Mouse (Mus musculus): ENCODE measurements around the gene Sox6.

The Sox6 gene

DNA sequence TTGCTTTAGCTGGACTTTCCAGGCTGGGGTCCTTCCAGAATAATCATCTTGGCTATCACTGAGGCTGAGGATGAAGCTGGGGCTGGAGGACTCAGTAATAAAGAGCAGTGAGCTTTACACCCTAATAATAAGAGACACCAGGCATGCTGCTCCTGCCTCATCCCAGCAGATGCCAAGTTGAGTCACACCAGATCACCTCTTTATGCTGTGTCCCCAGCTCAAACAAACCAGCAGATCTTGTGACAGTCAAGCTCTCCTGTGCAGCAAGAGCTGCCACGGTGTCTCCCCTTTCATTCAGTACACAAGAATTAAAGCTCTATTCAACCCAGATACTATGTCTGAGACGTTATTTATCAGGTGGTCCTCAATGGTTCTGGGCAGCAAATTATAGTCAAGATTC is 560.8 kb downstream of the Sox6 start:
- no peak for DNase-seq (ENCODE audit: low read depth)

DNA sequence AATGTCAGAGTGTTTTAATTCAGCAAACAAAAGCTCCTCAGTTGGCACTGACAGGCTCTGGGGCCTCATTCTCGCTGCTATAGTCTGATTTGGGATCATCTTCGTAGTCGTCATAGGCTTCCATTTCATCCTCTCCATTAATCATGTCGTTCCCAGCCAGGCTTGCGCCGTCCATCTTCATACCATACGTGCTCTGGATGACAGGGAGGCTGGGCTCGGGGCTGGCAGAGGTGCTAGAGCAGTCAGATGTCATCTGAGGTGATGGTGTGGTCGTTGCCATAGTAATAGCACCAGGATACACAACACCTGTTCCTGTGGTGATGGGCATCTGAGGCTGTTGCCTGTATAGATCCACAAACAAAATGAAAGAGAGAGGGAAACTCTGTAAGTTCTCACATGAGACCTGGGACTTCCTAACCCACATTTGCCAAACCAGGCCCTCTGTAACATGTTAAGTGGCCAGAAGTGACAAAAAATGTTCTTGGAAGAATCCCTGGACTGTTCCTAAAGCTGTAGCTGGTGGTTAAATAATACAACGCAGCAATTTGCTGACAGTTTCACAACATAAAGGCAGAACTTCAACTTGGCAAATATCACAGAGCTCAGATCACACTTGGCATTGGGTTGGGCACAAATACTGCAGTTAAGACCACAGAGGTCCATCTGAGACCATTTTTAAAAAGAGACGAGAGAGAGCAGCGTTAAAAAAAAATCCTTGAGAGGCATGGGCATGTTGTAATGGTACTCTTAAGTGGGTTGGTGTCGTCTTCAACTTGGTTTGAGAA is 561.5 kb downstream of the Sox6 start:
- DNase-seq (ENCODE audit: low read depth) = no peak

GRCm38 (mm10) chr7:115475176-115475575 is 563.4 kb downstream of the Sox6 start:
- no peak for DNase-seq (ENCODE audit: low read depth)

GRCm38 (mm10) chr7:115474115-115474514 is 564.5 kb downstream of the Sox6 start:
- DNase-seq (ENCODE audit: low read depth) = no peak

DNA sequence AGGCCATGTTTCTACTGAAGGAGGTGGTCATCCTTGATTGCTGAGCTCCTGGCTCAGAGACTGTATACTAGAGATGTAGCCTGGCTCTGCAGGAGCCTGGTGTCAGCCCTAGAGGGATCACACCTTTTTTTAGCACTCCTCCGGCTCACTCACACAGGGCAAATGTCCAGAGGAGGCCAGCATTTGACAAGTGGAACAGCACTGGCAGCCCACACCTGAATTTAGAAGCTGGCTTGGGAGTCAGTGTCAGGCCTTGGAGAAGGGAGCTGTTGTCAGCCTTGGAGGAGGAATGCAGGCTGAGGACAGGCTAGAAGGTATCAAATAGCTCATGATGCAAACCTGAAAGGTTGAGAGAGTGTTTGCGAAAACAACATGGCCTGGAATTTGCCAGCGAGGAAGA is 565.7 kb downstream of the Sox6 start:
- DNase-seq (ENCODE audit: low read depth) = no peak

DNA sequence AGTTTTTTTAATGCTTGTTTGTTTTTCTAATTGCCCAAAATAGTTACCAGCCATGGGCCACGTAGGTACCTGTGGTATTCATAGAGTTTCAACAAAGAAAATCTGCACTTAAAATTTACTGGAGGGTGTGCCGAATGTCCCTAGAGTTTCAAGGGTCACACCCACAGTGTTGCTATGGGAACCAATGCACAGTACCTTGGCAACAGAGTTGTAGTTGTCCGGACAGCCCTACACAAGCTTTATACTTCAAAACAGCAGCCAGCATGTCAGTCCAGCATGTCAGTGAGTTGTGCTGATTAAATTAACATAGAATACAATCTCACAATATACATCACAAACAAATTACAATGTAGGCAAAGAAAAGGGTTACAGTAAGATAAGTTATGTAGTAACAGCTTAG is 567.1 kb downstream of the Sox6 start:
- DNase-seq (ENCODE audit: low read depth) = no peak

DNA sequence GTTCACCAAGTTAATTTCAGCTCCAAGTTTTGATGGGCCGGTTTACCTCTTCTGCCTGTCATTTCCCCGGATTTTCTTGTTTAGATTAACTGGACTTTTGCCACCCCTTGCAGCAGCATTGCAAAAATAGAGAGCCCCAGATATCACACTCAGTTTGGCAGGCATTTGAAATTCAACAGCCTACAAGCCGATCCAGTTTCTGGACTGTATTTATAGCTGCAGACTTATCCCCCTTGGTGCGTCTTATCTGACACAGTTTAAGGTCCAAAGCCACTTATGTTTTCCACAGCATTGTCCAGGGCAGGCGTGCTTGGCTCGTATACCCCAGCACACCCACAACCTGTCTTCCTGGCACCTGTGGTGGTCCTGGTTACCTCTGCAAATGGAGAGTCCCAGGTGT is 571.8 kb downstream of the Sox6 start:
- no peak for DNase-seq (ENCODE audit: low read depth)

- no peak for DNase-seq (ENCODE audit: low read depth)
Measured at GRCm38 (mm10) chr7:115463367-115463766, 575.2 kb downstream of the Sox6 start.

- no peak for DNase-seq (ENCODE audit: low read depth)
Measured at GRCm38 (mm10) chr7:115462276-115462675, 576.3 kb downstream of the Sox6 start.

- no peak for DNase-seq (ENCODE audit: low read depth)
Measured at GRCm38 (mm10) chr7:115454988-115455387, 583.6 kb downstream of the Sox6 start.

DNA sequence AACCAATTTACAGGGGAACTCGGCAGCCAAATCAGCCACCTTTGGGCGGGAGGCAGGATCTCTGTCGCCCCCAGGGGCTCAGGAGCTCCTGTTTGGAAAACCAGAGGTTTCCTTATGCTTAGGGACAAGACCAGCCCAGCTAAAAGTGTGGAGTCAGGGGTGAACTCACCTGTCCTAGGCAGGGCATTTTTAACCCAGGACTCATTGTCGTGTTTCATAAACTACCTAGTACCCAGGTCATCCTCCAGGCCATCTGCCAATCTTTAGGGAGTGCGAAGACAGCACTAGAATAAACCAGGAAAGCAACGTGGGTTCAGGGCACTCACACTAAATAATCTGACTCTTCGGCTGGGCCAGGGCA is 584.9 kb downstream of the Sox6 start:
- no peak for DNase-seq (ENCODE audit: low read depth)

GRCm38 (mm10) chr7:115453042-115453712 is 585.4 kb downstream of the Sox6 start:
- DNase-seq (ENCODE audit: low read depth) = peak; percentile 31

DNA sequence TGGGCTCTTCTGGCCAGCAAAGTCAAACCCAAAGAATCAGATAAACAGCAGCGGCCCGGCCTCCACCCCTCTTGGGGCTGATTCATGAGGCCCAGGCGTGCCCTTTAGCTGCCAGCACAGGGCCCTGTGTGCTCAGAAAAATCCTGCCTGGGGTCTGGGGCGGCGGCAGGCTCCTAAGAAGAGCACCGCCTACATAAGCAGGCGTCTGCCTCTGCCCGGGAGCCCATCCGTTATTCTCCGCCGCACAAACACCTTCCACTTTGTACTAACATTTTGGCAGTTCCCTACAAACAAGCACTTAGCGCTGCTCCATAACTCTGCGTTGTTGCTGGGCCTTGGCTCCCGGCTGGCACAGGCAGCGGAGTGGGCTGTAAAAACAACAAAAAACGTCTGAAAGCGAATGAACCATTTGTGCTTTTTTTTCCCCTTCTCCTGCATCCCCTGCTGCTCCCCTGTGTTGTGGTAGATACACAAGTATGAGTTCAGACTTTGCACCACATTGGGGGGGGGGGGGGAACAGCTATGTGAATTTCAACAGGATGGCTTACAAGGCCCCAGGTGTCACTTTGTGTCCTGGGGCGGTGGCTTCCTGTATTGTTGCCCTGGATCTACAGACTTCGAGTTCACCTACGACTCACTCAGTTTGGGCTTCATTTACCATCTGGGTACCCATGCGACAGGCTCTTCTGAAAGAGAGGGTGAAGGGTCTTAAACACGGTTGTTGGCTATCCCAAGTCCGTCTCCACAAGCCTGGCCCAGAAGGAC is 588.0 kb downstream of the Sox6 start:
- peak; percentile 29 for DNase-seq (ENCODE audit: low read depth)

- DNase-seq (ENCODE audit: low read depth) = no peak
Measured at GRCm38 (mm10) chr7:115448403-115449025, 590.1 kb downstream of the Sox6 start.

DNA sequence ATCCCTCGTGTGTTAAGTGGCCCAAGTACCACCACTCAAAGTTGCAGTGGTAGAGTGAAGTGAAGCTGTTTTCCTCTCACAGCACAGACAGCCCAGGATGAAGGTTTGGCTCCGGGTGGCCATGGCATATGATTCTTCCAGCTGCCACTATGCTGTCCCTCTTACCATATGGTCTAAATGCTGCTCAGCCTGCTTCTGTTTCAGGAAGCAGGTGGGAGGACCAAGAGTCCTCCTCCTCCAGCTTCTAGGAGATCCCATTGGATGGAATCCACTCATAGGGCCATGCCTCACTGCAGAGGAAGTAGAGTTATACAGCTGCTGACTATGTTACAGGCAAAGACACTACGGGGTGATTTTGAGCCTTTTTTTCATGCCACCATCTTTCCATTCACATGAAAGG is 591.5 kb downstream of the Sox6 start:
- no peak for DNase-seq (ENCODE audit: low read depth)

GRCm38 (mm10) chr7:115446481-115447016 is 592.0 kb downstream of the Sox6 start:
- no peak for DNase-seq (ENCODE audit: low read depth)

- DNase-seq (ENCODE audit: low read depth) = peak; percentile 25
Measured at GRCm38 (mm10) chr7:115426161-115426982, 612.2 kb downstream of the Sox6 start.

- DNase-seq (ENCODE audit: low read depth) = no peak
Measured at GRCm38 (mm10) chr7:115422828-115423227, 615.8 kb downstream of the Sox6 start.

- DNase-seq (ENCODE audit: low read depth) = no peak
Measured at GRCm38 (mm10) chr7:115420960-115421359, 617.6 kb downstream of the Sox6 start.

Data from fibroblast of lung, adult 2 months (primary cell).